Mouse (Mus musculus) heart, embryonic 12.5 days (tissue): Measurements from ENCODE around the gene Slc25a42. TPM values are rescaled to one million over a fixed set of nuclear protein-coding genes. Genes with fewer than 3 reads are reported as not detected.
A peak's percentile ranks its signal among the peaks of the same experiment; 100 is the strongest.

Experiments used
- ATAC-seq: fragments of 200-750 bp; cut with Nextera tagmentation; 2 replicates; pipeline ENCODE4 v1.8.0; 2017; ENCODE audit warnings: moderate TSS enrichment, moderate library complexity; ENCODE audit not compliant: insufficient number of reproducible peaks, low FRiP score
- H3K27ac ChIP-seq: fragments of 300-500 bp; sonication (generic); 2 replicates; pipeline ENCODE4 v1.5.1; 2016; ENCODE audit warnings: mild to moderate bottlenecking, moderate library complexity; ENCODE audit not compliant: poor library complexity, severe bottlenecking
- H3K27me3 ChIP-seq: fragments of 300-500 bp; sonication (generic); replicated peaks from 2 replicates; pipeline ENCODE4 v1.6.1; 2016; ENCODE audit warnings: mild to moderate bottlenecking, moderate library complexity
- H3K36me3 ChIP-seq: fragments of 300-500 bp; sonication (generic); 2 replicates; pipeline ENCODE4 v1.6.1; 2016; ENCODE audit warnings: mild to moderate bottlenecking, moderate library complexity
- H3K4me1 ChIP-seq: fragments of 300-500 bp; sonication (generic); replicated peaks from 2 replicates; pipeline ENCODE4 v1.6.1; 2016; ENCODE audit warnings: mild to moderate bottlenecking
- H3K4me2 ChIP-seq: fragments of 300-500 bp; sonication (generic); 2 replicates; pipeline ENCODE4 v1.6.1; 2016; ENCODE audit warnings: mild to moderate bottlenecking, moderate library complexity
- H3K4me3 ChIP-seq: fragments of 300-500 bp; sonication (generic); 2 replicates; pipeline ENCODE4 v1.5.1; 2016; ENCODE audit warnings: mild to moderate bottlenecking
- H3K9ac ChIP-seq: fragments of 300-500 bp; sonication (generic); 2 replicates; pipeline ENCODE4 v1.6.1; 2016; ENCODE audit warnings: mild to moderate bottlenecking, moderate library complexity
- H3K9me3 ChIP-seq: fragments of 300-500 bp; sonication (generic); replicated peaks from 2 replicates; pipeline ENCODE4 v1.6.1; 2016; ENCODE audit warnings: mild to moderate bottlenecking, moderate library complexity
- WGBS: fragments of 180-500 bp; shearing (Covaris S2); methylation state at CpG from one replicate; pipeline ENCODE4 v1.1.7; 2016; 5-methylcytosine and 5-hydroxymethylcytosine counted together
- polyA plus RNA-seq: library from polyadenylated mRNA; unstranded; fragments of >200 nt; fragmentation: Nextera tagmentation; extraction: Ambion mirVana; gene quantifications from 2 replicates; pipeline ENCODE4 v1.2.1, GENCODE M21; 2016

The Slc25a42 gene
- polyA plus RNA-seq, 1 experiment from 2014 or later, result 8.5 TPM

DNA sequence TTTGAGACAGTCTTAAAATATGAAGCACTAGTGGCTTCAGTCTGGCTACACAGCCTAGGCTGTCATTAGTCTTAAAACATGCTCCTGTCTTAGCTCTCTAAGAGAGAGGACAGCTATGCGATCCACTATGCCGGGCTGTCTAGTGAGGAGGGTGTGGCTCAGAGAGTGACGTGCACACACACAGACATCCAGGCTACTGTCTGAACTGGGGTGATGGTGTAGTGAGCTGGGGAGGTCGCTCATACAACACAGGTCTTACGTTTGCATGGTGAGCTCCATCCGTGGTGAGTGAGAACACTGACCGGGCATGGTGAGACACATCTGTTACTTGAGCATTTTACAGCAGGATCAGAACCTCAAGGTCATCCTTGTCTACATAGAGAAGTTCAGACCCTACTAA lies 40.9 kb downstream of the Slc25a42 start:
- no peak overlapping the region for H3K9ac ChIP-seq
- H3K4me2 ChIP-seq, result peak overlapping the region; percentile 67; the same call in 1 of the 2 replicates
- H3K27ac ChIP-seq, result no peak overlapping the region
- 82% methylated on average over 7 of the region's 7 CpGs for WGBS
- peaks cover 19% of the 10 kb centered on the region for H3K27me3 ChIP-seq
- H3K36me3 ChIP-seq, result no peaks in the 10 kb centered on the region
- H3K4me1 ChIP-seq, result peaks cover 30% of the 10 kb centered on the region
- no peak overlapping the region for H3K4me3 ChIP-seq
- H3K9me3 ChIP-seq, result no peaks in the 10 kb centered on the region
- ATAC-seq, result no peak

DNA sequence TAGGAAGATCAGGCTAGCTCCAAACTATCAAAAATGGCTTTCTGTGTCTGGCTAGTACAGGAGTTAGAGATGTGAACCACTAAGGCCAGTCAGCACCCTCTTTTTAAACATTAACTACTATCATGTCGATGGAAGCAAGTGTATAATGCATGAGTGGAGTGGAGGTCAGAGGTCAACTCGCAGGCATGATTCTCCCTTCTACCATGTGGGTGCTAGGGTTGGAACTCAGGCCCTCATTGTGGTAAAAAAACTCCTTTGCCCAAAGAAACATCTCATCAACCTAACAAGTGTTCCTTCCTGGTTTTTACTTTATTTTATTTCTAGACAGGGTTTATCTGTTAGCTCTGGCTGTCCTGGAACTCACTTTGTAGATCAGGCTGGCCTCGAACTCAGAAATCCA lies 41.4 kb downstream of the Slc25a42 start:
- Histone ChIP-seq H3K9ac (no peak overlapping the region), H3K36me3 (no peaks in the 10 kb centered on the region), H3K4me3 (no peak overlapping the region), H3K4me1 (peaks cover 30% of the 10 kb centered on the region), H3K27me3 (peaks cover 24% of the 10 kb centered on the region), H3K4me2 (no peak overlapping the region), H3K9me3 (no peaks in the 10 kb centered on the region), H3K27ac (no peak overlapping the region)
- WGBS, result 75% methylated on average over 3 of the region's 3 CpGs
- ATAC-seq, result no peak

DNA sequence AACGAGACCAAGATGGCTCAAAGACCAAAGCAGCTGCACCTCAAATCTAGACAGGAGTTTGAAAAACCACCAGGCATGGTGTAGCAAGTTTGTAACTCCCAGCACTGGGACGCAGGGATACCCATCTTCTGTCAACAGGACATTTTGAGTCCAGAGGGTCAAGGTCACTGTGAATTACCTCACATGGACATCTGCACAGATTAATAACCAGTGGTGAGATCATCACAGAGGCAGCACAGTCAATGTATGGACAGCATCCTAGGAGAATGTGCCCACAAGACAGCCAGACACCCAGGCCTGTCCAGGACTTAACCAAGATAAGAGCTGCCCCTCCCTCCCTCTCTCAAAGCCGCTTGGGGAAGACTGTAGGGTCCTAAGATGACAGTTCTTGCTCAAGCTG lies 42.0 kb downstream of the Slc25a42 start:
- peaks cover 30% of the 10 kb centered on the region for H3K27me3 ChIP-seq
- ATAC-seq, result no peak

DNA sequence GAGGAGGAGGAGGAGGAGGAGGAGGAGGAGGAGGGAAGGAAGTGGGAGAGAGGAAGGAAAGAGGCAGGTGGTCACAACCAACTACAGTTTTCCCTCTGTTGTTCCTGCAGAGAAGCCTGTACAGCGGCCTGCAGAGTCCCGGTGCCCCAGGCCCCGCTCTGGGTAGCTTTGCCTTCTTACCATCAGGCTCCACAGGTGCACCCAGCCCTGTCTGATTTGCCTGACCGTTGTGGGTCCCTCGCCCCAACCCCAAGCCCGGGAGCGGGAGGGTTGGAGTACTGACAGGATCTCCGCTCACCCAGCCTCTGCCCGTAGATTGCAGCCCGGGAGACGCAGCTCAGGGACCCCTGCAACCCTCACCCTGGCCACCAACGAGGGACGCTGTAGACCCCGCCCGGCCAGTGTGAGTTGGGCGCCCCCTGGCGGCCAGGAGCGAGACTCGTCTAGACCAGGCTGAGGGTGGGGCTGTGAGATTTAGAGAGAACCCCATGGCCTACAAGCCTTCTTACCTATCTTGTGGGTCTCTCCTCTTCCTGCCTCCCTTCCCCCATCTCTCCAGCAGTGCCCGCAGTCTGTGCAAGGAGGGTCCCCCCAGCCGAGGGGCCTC lies 45.5 kb downstream of the Slc25a42 start:
- H3K9me3 ChIP-seq, result no peaks in the 10 kb centered on the region
- H3K27me3 ChIP-seq, result peaks cover 57% of the 10 kb centered on the region
- no peaks in the 10 kb centered on the region for H3K36me3 ChIP-seq
- peak overlapping the region; percentile 56 for H3K4me2 ChIP-seq
- peaks cover 10% of the 10 kb centered on the region; the same call in 1 of the 2 replicates for H3K4me1 ChIP-seq
- WGBS, result 3% methylated on average over 21 of the region's 21 CpGs
- ATAC-seq, result peak; percentile 72
- peak overlapping the region; percentile 12; the same call in 1 of the 2 replicates for H3K4me3 ChIP-seq
- H3K9ac ChIP-seq, result peak overlapping the region; percentile 42; the same call in 1 of the 2 replicates
- H3K27ac ChIP-seq, result no peak overlapping the region

More for the DNA sequence above, 42.0 kb downstream of the Slc25a42 start:
- no peak overlapping the region for H3K4me3 ChIP-seq
- H3K9ac ChIP-seq, result no peak overlapping the region
- no peak overlapping the region for H3K27ac ChIP-seq
- WGBS, result 59% methylated on average over 3 of the region's 3 CpGs
- H3K4me2 ChIP-seq, result no peak overlapping the region
- peaks cover 30% of the 10 kb centered on the region for H3K4me1 ChIP-seq
- H3K9me3 ChIP-seq, result no peaks in the 10 kb centered on the region
- no peaks in the 10 kb centered on the region for H3K36me3 ChIP-seq

- H3K36me3 ChIP-seq, result no peaks in the 10 kb centered on the region
- H3K27ac ChIP-seq, result no peak overlapping the region
- H3K27me3 ChIP-seq, result peaks cover 57% of the 10 kb centered on the region
- ATAC-seq, result no peak
- H3K9ac ChIP-seq, result no peak overlapping the region
- no peak overlapping the region for H3K4me3 ChIP-seq
- H3K4me2 ChIP-seq, result no peak overlapping the region
- WGBS, result 85% methylated on average over 3 of the region's 3 CpGs
- H3K9me3 ChIP-seq, result no peaks in the 10 kb centered on the region
- peaks cover 5% of the 10 kb centered on the region; the same call in 1 of the 2 replicates for H3K4me1 ChIP-seq
These were observed 48.8 kb downstream of the Slc25a42 start for GRCm38 (mm10) chr8:70163316-70163715.

DNA sequence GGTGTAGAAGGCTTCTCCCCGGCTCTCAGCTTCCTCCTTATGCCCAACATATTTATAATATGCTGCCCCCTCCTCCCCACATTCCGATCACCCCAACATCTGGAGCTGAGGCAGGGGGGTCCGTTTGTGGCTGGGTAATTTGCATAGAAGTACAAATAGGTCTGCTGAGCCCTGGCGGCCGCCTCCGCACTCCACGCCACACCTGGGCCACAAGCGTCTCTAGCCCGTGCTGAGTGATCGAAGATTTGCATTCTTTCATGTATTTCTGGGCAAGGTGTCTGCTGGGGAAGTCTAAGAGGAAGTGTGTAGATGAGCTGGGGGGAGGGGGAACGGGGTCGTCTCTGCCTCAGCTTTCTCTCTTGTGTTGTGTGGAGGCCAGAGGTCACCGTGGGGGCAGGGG lies 52.1 kb downstream of the Slc25a42 start:
- ATAC-seq, result no peak
- H3K9ac ChIP-seq, result no peak overlapping the region
- H3K27me3 ChIP-seq, result peaks cover 53% of the 10 kb centered on the region
- no peak overlapping the region for H3K27ac ChIP-seq
- no peaks in the 10 kb centered on the region for H3K9me3 ChIP-seq
- no peak overlapping the region for H3K4me2 ChIP-seq
- H3K4me1 ChIP-seq, result no peaks in the 10 kb centered on the region
- H3K36me3 ChIP-seq, result no peaks in the 10 kb centered on the region
- H3K4me3 ChIP-seq, result no peak overlapping the region
- 59% methylated on average over 13 of the region's 13 CpGs for WGBS

- no peaks in the 10 kb centered on the region for H3K4me1 ChIP-seq
- no peak overlapping the region for H3K9ac ChIP-seq
- H3K4me2 ChIP-seq, result no peak overlapping the region
- no peak overlapping the region for H3K4me3 ChIP-seq
- H3K36me3 ChIP-seq, result no peaks in the 10 kb centered on the region
- 81% methylated on average over 4 of the region's 4 CpGs for WGBS
- peaks cover 49% of the 10 kb centered on the region for H3K27me3 ChIP-seq
- ATAC-seq, result no peak
- no peaks in the 10 kb centered on the region for H3K9me3 ChIP-seq
- no peak overlapping the region for H3K27ac ChIP-seq
These were observed 52.9 kb downstream of the Slc25a42 start for GRCm38 (mm10) chr8:70159211-70159610.

- Histone ChIP-seq H3K36me3 (no peaks in the 10 kb centered on the region), H3K9me3 (no peaks in the 10 kb centered on the region), H3K9ac (peak overlapping the region; percentile 54), H3K27me3 (peaks cover 45% of the 10 kb centered on the region), H3K4me3 (peak overlapping the region; percentile 59), H3K4me2 (peak overlapping the region; percentile 87), H3K27ac (no peak overlapping the region), H3K4me1 (no peaks in the 10 kb centered on the region)
- 12% methylated on average over 39 of the region's 40 CpGs for WGBS
- peak; percentile 82 for ATAC-seq
These were observed 53.8 kb downstream of the Slc25a42 start for GRCm38 (mm10) chr8:70158069-70158853.

DNA sequence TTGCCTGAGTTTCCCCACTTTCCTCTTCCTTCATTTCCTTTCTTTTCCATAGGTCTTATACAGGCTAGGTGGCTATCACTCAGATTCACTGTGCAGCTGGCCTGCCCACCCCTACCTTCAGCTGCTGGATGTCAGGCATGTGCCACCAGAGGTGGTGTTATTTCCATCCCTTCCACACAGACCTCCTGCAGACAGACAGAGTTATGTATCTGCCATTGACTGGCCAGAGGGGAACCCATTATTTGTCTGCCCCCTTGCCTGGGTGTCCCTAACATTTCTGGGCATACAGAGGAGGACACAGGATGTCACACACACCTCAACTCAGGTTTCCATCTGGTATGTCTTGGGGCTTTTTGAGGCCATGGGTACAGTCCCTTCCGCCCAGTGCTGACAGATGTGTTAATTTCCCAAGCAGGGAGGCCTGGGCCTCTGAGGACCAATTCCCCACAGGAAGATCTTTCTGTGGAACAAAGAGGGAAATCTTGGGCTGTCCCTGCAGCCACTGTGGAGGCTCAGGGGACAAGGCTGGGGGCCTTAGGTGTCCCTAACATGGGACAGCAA lies 54.8 kb downstream of the Slc25a42 start:
- Histone ChIP-seq H3K9ac (no peak overlapping the region), H3K27ac (no peak overlapping the region), H3K9me3 (no peaks in the 10 kb centered on the region), H3K27me3 (peaks cover 45% of the 10 kb centered on the region), H3K4me1 (0 out of 2 replicates have a peak, but pooled peaks cover 6% of the 10 kb centered on the region), H3K36me3 (no peaks in the 10 kb centered on the region), H3K4me2 (no peak overlapping the region), H3K4me3 (no peak overlapping the region)
- 84% methylated on average over 1 of the region's 1 CpGs for WGBS
- ATAC-seq, result no peak

- Histone ChIP-seq H3K36me3 (no peaks in the 10 kb centered on the region), H3K4me1 (0 out of 2 replicates have a peak, but pooled peaks cover 7% of the 10 kb centered on the region), H3K4me3 (no peak overlapping the region; the same call in 1 of the 2 replicates), H3K9me3 (no peaks in the 10 kb centered on the region), H3K27me3 (peaks cover 53% of the 10 kb centered on the region), H3K4me2 (peak overlapping the region; percentile 57), H3K27ac (no peak overlapping the region), H3K9ac (no peak overlapping the region)
- ATAC-seq, result peak; percentile 88
- WGBS, result 10% methylated on average over 18 of the region's 22 CpGs
These were observed 59.4 kb downstream of the Slc25a42 start for GRCm38 (mm10) chr8:70152537-70153257.

DNA sequence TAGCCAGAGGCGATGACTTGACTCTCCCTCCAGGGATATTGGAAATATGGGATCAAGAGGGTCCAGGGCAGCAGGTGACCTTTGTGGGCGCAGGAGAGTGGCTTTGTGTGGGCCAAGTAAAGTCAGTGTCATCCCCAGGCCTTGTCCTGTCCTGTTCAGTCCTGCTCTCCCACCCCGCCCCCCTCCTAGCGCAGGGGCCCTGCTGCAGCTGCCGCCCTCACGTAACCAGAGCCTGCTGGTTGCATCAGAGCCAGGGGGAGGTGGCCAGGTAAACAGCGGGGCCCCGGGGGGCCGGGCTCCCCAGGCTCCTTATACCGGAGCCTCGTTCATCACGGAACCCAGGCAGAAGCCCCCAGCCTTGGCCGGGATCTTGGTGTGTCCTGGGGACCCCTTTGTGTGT lies 61.9 kb downstream of the Slc25a42 start:
- ATAC-seq, result no peak
- 17% methylated on average over 13 of the region's 13 CpGs for WGBS
- Histone ChIP-seq H3K9ac (no peak overlapping the region), H3K4me1 (0 out of 2 replicates have a peak, but pooled peaks cover 7% of the 10 kb centered on the region), H3K4me3 (no peak overlapping the region), H3K9me3 (no peaks in the 10 kb centered on the region), H3K4me2 (no peak overlapping the region), H3K36me3 (peaks cover 21% of the 10 kb centered on the region), H3K27me3 (peaks cover 32% of the 10 kb centered on the region), H3K27ac (no peak overlapping the region)
